Mouse (Mus musculus): ENCODE measurements around the gene Tlr2.

- TF ChIP-seq GATA1 (IDR thresholded peaks at IDR 0.05; ENCODE audit: low read length) (no peak), TAL1 (IDR thresholded peaks at IDR 0.05; ENCODE audit: low read length) (no peak)
Measured at GRCm38 (mm10) chr3:83797098-83797497, 44.5 kb downstream of the Tlr2 start.
